Mouse (Mus musculus) forebrain, embryonic 10.5 days (tissue): ENCODE results near the gene Gcn1l1. TPM values are rescaled to one million over a fixed set of nuclear protein-coding genes. Genes with fewer than 3 reads are reported as not detected.

Source experiments
- DNase-seq: peaks from one replicate; pipeline ENCODE4 v3.0.0-alpha.2; 2017; ENCODE audit warnings: low spot score; ENCODE audit errors: extremely low spot score
- H3K27ac ChIP-seq: fragments of 300-500 bp; sonication (generic); 2 replicates; pipeline ENCODE4 v1.5.1; 2016; ENCODE audit warnings: mild to moderate bottlenecking
- H3K27me3 ChIP-seq: fragments of 300-500 bp; sonication (generic); 2 replicates; pipeline ENCODE4 v1.6.1; 2016; ENCODE audit warnings: mild to moderate bottlenecking; ENCODE audit not compliant: poor library complexity, severe bottlenecking
- H3K36me3 ChIP-seq: fragments of 300-500 bp; sonication (generic); replicated peaks from 2 replicates; pipeline ENCODE4 v1.6.1; 2016; ENCODE audit warnings: mild to moderate bottlenecking, moderate library complexity
- H3K4me1 ChIP-seq: fragments of 300-500 bp; sonication (generic); 2 replicates; pipeline ENCODE4 v1.6.1; 2016
- H3K4me3 ChIP-seq: fragments of 300-500 bp; sonication (generic); 2 replicates; pipeline ENCODE4 v1.5.1; 2016; ENCODE audit warnings: mild to moderate bottlenecking, moderate library complexity
- H3K9me3 ChIP-seq: fragments of 300-500 bp; sonication (generic); 2 replicates; pipeline ENCODE4 v1.6.1; 2016; ENCODE audit warnings: mild to moderate bottlenecking, moderate library complexity
- WGBS: fragments of 180-500 bp; shearing (Covaris S2); methylation state at CpG from one replicate; pipeline ENCODE4 v1.1.7; 2016; 5-methylcytosine and 5-hydroxymethylcytosine counted together
- polyA plus RNA-seq: library from polyadenylated mRNA; unstranded; fragments of >200 nt; fragmentation: Nextera tagmentation; extraction: Ambion mirVana; gene quantifications from 2 replicates; pipeline ENCODE4 v1.2.1, GENCODE M21; 2016

The Gcn1l1 gene
- polyA plus RNA-seq, 1 experiment from 2014 or later, result 66.1 TPM

DNA sequence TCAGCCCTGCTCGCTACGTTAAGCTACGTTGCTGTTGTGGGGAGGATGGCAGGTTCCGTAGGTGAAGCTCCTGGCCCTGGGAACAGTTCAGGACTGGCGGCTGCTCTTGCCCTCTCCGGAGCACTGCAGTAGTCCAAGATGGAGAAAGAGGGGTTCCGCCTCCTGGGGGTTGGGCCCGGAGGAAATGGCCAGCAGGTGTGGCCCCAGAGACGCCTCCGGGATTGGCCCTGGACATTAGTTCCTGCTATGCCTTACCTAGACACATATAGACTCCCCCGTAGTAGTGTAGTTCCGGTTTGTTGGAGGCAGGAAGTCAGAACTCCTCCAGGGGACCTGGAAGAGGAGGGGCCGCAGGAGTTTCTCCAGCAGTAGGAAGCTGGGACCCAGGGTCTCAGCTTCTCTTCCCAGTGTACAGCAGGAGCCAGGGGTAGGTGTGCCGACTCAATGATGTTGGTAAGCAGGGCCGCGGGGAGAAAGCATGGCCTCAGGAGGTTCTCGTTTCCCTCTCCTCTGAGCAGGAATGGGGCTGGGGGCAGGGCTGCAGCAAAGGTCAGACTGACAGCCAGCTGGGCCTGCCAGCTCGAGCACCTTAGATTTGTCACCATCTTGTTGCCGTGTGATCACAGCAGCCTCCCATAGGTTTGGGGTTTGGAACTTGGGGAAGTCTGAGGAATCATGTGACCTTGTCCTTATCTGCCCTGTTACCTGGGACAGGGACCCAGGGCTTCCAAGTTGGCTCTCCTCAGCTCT is 22.2 kb upstream of the Gcn1l1 start:
- Histone ChIP-seq H3K9me3 (no peaks in the 10 kb centered on the region), H3K27me3 (no peaks in the 10 kb centered on the region), H3K4me3 (peak overlapping the region; percentile 3; the same call in 1 of the 2 replicates), H3K36me3 (peaks cover 37% of the 10 kb centered on the region), H3K4me1 (peaks cover 73% of the 10 kb centered on the region), H3K27ac (peak overlapping the region; percentile 60)
- DNase-seq, result no peak
- 69% methylated on average over 19 of the region's 19 CpGs for WGBS

DNA sequence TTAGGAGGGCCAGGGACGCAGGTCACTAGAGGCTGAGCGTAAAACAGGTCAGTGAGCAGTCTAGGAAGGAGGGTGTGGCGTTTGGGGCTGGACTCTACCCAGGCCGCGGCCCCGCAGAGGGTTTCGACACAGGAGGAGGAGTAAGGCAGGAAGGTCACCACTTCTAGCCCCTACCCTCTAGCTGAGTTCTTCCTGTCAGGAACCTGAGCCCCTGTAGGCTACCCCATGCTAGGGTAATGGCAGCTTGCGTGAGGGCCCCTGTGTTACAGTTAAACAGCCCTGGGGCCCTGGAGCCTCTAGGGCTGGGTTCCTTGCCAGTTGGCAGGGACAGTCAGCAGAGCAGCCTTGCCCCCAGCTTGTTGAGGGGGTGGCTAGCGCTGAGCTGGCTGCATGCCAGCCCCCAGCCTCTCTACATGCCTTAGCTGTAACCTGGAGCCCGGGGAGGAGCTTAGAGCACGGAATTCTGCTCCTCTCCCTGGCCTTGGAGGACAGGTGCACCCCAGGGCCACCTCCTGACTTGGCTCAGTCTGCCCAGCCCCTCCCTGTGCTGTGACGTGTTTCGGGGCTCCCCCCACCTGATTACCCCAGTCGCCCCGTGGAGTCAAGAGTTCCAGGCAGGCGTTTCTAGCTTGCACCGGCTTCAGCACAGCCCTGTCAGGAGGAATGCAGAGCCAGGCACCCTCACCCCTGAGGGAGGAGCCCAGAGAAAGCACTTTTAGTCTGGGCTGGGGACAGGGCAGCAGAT is 21.4 kb upstream of the Gcn1l1 start:
- Histone ChIP-seq H3K4me1 (peaks cover 64% of the 10 kb centered on the region), H3K36me3 (peaks cover 45% of the 10 kb centered on the region), H3K27me3 (no peaks in the 10 kb centered on the region), H3K27ac (peak overlapping the region; percentile 60), H3K9me3 (no peaks in the 10 kb centered on the region), H3K4me3 (peak overlapping the region; percentile 9; the same call in 1 of the 2 replicates)
- DNase-seq, result no peak
- WGBS, result 71% methylated on average over 17 of the region's 17 CpGs

DNA sequence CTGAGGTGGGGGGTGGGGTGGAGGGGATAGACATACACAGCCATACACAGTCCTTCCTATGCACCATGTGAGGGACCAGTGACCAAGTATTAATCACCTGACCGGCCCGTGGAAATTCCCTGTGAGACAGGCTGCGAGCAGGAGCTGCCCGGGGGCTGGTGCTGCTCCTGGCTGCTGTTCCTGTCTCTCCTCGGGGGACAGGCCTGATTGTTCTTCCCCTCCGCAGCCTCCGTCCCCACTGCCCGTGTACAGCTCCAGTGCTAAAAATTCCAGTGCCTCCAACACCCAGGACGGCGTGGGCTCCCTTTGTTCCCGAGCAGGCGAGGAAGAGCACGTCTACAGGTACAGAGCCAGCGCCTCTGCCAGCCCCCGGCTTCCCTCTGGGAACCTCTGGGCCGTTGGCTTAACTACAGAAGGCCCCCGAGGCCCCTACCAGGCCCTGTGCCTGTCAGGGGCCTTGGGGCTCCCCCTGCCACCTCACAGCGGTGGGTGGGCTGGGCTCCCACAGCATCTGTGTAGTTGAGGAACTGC is 20.3 kb upstream of the Gcn1l1 start:
- Histone ChIP-seq H3K27me3 (no peaks in the 10 kb centered on the region), H3K9me3 (no peaks in the 10 kb centered on the region), H3K27ac (peak overlapping the region; percentile 60; the same call in 1 of the 2 replicates), H3K4me1 (peaks cover 58% of the 10 kb centered on the region), H3K36me3 (peaks cover 56% of the 10 kb centered on the region), H3K4me3 (no peak overlapping the region)
- WGBS, result 57% methylated on average over 18 of the region's 18 CpGs
- no peak for DNase-seq

DNA sequence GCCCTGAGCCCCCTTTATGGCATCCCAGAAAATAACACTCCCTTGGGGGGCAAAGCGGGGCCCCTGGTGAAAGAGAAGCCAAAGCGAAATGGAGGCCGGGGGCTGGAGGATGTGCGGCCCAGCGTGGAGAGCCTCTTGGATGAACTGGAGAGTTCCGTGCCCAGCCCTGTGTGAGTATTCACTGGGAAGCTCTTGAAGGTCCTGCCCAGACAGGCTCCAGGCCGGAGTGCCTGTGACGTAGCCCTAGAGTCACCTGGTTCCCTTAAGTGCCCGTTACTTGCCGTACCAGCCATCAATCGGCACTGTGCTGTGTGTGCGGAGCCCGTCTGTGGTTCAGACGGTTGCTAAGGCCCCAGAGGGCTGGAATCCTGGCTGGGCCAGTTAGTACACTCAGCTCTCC is 19.4 kb upstream of the Gcn1l1 start:
- WGBS, result 93% methylated on average over 14 of the region's 14 CpGs
- H3K4me1 ChIP-seq, result peaks cover 63% of the 10 kb centered on the region

DNA sequence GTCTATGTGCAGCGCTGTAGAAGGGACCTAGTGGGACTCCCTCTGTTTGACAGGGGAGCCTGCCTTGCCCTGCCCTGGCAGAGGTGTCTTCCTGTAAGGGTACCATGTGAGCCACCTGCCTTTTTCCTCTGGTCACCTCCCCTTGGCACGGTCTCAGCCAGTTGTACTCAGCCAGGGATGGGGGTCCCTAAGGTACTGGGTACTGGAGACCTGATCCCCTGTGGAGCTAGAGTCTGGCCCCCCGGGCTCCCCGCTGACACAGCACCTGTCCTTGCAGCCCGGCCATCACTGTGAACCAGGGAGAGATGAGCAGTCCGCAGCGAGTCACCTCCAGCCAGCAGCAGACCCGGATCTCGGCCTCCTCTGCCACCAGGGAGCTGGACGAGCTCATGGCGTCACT is 18.5 kb upstream of the Gcn1l1 start:
- Histone ChIP-seq H3K4me1 (peaks cover 71% of the 10 kb centered on the region), H3K9me3 (no peaks in the 10 kb centered on the region)
- WGBS, result 65% methylated on average over 11 of the region's 11 CpGs

More for the DNA sequence above, 19.4 kb upstream of the Gcn1l1 start:
- Histone ChIP-seq H3K27me3 (no peaks in the 10 kb centered on the region), H3K4me3 (no peak overlapping the region), H3K27ac (no peak overlapping the region), H3K9me3 (no peaks in the 10 kb centered on the region), H3K36me3 (peaks cover 63% of the 10 kb centered on the region)
- no peak for DNase-seq

DNA sequence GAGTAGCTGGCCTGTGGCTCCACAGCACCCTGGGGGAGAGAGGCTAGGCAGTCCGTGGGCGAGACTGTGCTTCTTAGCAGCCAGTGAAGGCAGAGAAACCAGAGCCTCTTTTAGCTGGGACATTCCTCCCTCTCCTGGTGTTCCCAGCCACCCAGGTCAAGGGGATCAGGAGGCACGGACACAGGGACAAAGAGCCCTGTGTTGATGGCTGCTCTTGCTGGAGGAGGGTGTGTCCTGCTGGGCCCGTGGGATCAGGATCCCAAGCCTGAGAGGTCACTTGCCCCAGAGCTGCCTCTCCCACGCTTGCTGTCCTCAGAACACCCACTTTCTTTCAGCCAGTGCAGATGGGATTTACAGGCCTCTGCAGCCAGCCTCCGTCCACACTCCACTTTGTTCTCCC is 18.0 kb upstream of the Gcn1l1 start:
- DNase-seq, result no peak
- peaks cover 72% of the 10 kb centered on the region for H3K36me3 ChIP-seq
- H3K4me1 ChIP-seq, result peaks cover 74% of the 10 kb centered on the region
- H3K9me3 ChIP-seq, result no peaks in the 10 kb centered on the region
- H3K27ac ChIP-seq, result peak overlapping the region; percentile 77
- WGBS, result 20% methylated on average over 6 of the region's 6 CpGs
- H3K4me3 ChIP-seq, result no peak overlapping the region
- no peaks in the 10 kb centered on the region for H3K27me3 ChIP-seq

More for the DNA sequence above, 18.5 kb upstream of the Gcn1l1 start:
- Histone ChIP-seq H3K4me3 (no peak overlapping the region), H3K27me3 (no peaks in the 10 kb centered on the region), H3K36me3 (peaks cover 68% of the 10 kb centered on the region), H3K27ac (peak overlapping the region; percentile 77)
- no peak for DNase-seq

DNA sequence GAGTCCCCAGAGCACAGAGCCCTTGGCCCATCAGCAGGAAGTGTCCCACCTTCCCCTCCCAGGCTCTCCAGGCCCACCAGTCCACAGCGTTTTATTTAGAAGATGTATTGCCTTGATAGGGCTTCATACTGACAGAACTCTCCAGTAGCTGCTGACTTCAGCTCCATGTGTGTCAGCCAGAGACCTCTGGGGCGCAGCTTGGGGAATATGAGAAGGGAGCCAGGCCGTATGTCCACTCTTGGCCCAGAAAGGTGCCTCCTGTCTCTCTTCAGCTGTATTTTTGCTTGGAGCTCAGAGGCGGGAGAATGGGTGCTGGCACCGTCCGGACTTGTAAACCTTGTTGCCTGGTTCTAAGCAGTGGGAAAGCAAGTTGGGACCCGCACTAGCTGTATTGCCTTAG is 17.6 kb upstream of the Gcn1l1 start:
- H3K9me3 ChIP-seq, result no peaks in the 10 kb centered on the region
- H3K27ac ChIP-seq, result peak overlapping the region; percentile 77
- H3K36me3 ChIP-seq, result peaks cover 77% of the 10 kb centered on the region
- no peak overlapping the region for H3K4me3 ChIP-seq
- peaks cover 70% of the 10 kb centered on the region for H3K4me1 ChIP-seq
- WGBS, result 84% methylated on average over 7 of the region's 7 CpGs
- H3K27me3 ChIP-seq, result no peaks in the 10 kb centered on the region
- DNase-seq, result no peak

DNA sequence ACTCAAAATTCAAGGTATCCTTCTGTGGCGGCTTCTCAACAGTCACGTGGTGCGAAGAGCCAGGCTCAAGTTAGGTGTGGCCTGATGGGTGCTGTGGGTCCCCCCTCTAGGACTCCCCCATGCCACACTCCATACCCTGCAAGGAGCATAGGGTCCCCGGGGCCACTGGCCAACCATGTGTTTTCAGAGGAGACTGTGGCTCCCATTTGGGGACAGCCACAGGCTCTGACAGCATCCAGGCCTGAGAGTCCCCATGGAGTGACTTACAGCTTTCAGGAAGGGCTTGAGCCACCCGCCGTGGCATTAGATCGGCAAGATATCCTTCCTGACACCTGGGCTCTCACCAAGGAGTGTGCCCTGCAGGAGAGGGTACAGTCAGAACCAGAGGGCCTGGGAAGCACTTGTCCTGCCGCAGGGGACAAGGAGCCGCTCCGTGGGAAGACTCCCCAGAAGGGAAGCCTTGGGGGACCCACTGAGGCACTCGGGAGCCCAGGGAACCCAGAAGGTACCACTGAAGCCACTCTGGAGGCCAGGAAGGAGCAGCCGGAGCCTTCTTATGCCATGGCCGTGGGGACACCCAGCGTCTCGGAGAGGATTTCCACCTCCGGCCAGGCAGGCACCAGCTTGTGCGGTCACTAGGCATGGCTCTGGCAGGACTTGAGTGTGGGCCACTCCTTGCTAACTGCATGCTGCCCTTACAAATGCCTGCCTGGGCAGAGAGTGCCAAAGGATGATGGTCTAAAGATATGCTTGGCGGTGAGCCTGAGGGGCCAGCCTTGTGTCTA is 16.4 kb upstream of the Gcn1l1 start:
- Histone ChIP-seq H3K27me3 (no peaks in the 10 kb centered on the region), H3K36me3 (peaks cover 89% of the 10 kb centered on the region)

DNA sequence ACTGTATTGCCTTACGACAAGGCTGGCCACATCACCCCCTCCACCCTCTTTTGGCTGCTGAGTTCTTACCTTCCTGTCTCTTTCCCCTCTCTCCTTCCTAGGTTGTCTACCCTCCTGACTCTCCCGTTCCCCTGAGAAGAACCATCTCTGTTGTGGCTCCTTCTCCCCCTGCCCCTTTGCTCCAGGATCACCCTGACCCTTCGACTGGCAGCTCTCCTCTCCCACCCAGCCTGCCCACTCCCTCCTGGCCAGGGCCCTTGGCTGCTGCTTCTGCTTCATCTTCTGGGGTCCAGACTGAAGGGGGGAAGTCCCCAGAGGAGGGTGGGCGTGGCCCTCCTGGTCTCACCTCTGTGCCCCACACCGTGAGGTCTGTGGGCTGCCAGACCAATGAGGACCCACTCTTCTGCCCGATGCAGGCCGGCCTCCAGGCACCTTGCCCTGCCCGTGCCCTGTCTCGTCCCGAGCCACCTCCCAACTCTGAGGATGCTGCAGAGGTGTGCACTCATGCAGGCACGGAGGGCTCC is 14.5 kb upstream of the Gcn1l1 start:
- Histone ChIP-seq H3K27ac (0 out of 2 replicates have a peak overlapping the region, but pooled peaks have one; percentile 21), H3K4me1 (peaks cover 39% of the 10 kb centered on the region), H3K36me3 (peaks cover 88% of the 10 kb centered on the region)

More for the DNA sequence above, 16.4 kb upstream of the Gcn1l1 start:
- no peak for DNase-seq
- Histone ChIP-seq H3K4me1 (peaks cover 57% of the 10 kb centered on the region), H3K4me3 (no peak overlapping the region), H3K9me3 (no peaks in the 10 kb centered on the region), H3K27ac (no peak overlapping the region)
- WGBS, result 91% methylated on average over 18 of the region's 18 CpGs

DNA sequence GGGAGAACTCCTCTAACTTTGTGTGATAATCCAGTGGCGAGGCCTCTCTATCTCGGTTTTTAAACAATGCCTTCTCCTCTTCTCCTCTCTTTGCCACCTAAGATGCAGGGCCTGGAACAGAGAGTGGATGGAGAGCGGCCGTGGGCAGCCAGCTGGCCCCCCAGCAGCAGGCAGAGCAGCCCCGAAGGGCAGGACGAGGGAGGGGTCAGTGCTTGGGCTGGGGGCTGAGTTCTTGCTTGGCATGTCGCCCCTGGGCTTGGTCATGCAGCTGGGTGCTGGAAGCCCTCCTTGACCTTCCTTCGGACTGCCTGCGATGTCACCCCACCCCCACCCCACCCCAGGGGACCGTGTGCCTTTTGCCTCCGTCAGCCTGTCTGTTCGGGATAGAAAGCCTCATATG is 13.7 kb upstream of the Gcn1l1 start:
- peaks cover 79% of the 10 kb centered on the region for H3K36me3 ChIP-seq
- H3K27ac ChIP-seq, result 0 out of 2 replicates have a peak overlapping the region, but pooled peaks have one; percentile 15

More for the DNA sequence above, 14.5 kb upstream of the Gcn1l1 start:
- Histone ChIP-seq H3K27me3 (no peaks in the 10 kb centered on the region), H3K9me3 (no peaks in the 10 kb centered on the region), H3K4me3 (no peak overlapping the region)
- no peak for DNase-seq
- WGBS, result 83% methylated on average over 11 of the region's 11 CpGs

DNA sequence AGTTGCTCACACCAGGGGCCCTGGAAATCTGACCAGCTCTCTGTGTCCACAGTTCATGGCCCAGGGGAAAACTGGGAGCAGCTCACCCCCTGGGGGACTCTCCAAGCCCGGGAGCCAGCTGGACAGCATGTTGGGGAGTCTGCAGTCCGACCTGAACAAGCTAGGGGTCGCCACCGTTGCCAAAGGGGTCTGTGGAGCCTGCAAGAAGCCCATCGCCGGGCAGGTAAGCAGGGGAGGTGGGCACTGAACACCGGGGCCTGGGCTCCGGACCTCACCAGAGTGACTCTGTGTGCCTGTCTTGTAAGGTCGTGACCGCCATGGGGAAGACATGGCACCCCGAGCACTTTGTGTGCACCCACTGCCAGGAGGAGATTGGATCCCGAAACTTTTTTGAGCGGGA is 13.3 kb upstream of the Gcn1l1 start:
- H3K27me3 ChIP-seq, result no peaks in the 10 kb centered on the region
- no peaks in the 10 kb centered on the region for H3K9me3 ChIP-seq
- no peak overlapping the region for H3K4me3 ChIP-seq
- no peak overlapping the region for H3K27ac ChIP-seq
- WGBS, result 82% methylated on average over 13 of the region's 13 CpGs
- DNase-seq, result no peak
- peaks cover 30% of the 10 kb centered on the region for H3K4me1 ChIP-seq
- H3K36me3 ChIP-seq, result peaks cover 76% of the 10 kb centered on the region

More for the DNA sequence above, 13.7 kb upstream of the Gcn1l1 start:
- H3K4me1 ChIP-seq, result peaks cover 34% of the 10 kb centered on the region
- WGBS, result 80% methylated on average over 12 of the region's 12 CpGs
- H3K4me3 ChIP-seq, result no peak overlapping the region
- DNase-seq, result no peak
- no peaks in the 10 kb centered on the region for H3K27me3 ChIP-seq
- H3K9me3 ChIP-seq, result no peaks in the 10 kb centered on the region

DNA sequence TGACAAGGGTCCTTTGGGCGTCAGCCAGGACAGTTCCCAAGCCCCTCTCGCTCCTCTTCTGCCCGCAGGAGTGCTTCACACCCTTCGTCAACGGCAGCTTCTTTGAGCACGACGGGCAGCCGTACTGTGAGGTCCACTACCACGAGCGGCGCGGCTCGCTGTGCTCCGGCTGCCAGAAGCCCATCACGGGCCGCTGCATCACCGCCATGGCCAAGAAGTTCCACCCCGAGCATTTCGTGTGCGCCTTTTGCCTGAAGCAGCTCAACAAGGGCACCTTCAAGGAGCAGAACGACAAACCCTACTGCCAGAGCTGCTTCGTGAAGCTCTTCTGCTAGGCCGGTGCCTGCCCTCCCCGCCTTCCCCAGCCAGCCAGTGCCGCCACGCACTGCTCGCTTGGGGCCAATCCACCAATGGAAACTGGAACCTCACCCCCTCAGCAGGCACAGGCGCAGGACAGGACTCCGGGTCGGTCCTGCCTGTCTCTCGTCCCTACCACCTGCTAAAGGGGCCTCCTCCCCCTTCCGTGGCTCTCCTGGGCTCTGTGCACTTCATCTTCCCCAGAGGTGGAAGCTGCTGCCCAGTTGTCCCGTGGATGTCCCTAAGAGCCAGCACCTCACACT is 11.1 kb upstream of the Gcn1l1 start:
- H3K27ac ChIP-seq, result no peak overlapping the region
- no peaks in the 10 kb centered on the region for H3K27me3 ChIP-seq
- peaks cover 55% of the 10 kb centered on the region for H3K36me3 ChIP-seq
- no peak for DNase-seq
- peaks cover 20% of the 10 kb centered on the region for H3K4me1 ChIP-seq
- no peaks in the 10 kb centered on the region for H3K9me3 ChIP-seq
- WGBS, result 90% methylated on average over 33 of the region's 33 CpGs
- H3K4me3 ChIP-seq, result no peak overlapping the region
